In the genomic region with DNA sequence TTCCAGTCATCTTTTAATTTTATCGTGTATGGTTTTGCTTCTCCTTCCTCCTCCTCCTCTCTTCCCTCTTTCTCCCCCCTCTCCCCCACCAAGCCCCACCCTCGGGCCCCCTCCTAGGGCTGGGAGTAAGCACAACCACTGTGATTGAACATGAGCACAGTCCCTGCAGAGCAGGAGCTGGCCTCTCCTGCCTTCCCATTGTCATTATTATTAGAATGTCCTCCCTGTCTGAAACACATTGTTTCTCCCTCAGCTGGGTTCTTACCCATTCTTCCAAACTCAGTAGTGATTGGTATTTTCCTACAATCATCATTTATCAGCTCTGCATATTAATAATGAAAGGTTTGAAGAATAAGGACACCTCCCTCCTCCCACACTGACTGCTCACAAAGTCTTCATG, we compare ENCODE assay signal across 25 mouse cellular contexts. TPM values are rescaled to one million over a fixed set of nuclear protein-coding genes. Genes with fewer than 3 reads are reported as not detected.
A peak's percentile ranks its signal among the peaks of the same experiment; 100 is the strongest.
DNase-seq lines count a peak whose midpoint lies in the region; ATAC-seq and TF ChIP-seq lines count a peak whose summit lies in the region.
"Had no signal": no experiment of that assay in that cellular context is flagged by ENCODE, and none has a peak within 500 bp of the region (broad histone marks: within the 10 kb centered on the region; RNA-seq: fewer than 3 reads in every experiment).

No protein-coding gene starts in this region.

- peak overlapping the region; percentile 66 for H3K27ac ChIP-seq in hindbrain, embryonic 10.5 days
- H3K27ac ChIP-seq in hindbrain, embryonic 14.5 days, result no peak overlapping the region
- H3K27ac ChIP-seq in ES-E14 (ENCODE audit: insufficient read depth, low read depth, low read length, poor library complexity, severe bottlenecking), result peak overlapping the region; percentile 52
- H3K27ac ChIP-seq: embryonic facial prominence, embryonic 12.5 days; embryonic facial prominence, embryonic 15.5 days; gastrocnemius, adult 2 months; hindbrain, embryonic 15.5 days; intestine, embryonic 15.5 days had no signal

- ATAC-seq in hindbrain, embryonic 14.5 days (ENCODE audit: low FRiP score), result no peak
- ATAC-seq in megakaryocyte-erythroid progenitor cell, adult 5-6 weeks (replicated peaks; ENCODE audit: low FRiP score, low TSS enrichment, poor library complexity, severe bottlenecking), result no peak
- ATAC-seq: activated CD4-positive, CD25-positive, alpha-beta regulatory T cell, adult 4 months; forebrain, embryonic 14.5 days; forebrain, postnatal 0 days; intestine, embryonic 15.5 days; Patski had no signal

- no peaks in the 10 kb centered on the region for H3K27me3 ChIP-seq in hindbrain, embryonic 10.5 days (ENCODE audit: insufficient read depth, poor library complexity, severe bottlenecking)
- no peaks in the 10 kb centered on the region for H3K27me3 ChIP-seq in hindbrain, embryonic 14.5 days (ENCODE audit: control insufficient read depth, insufficient read depth, low read length)
- no peaks in the 10 kb centered on the region for H3K27me3 ChIP-seq in E14TG2a.4 (ENCODE audit: insufficient read depth, low read length)
- H3K27me3 ChIP-seq: embryonic facial prominence, embryonic 12.5 days; embryonic facial prominence, embryonic 15.5 days; hindbrain, embryonic 15.5 days; intestine, embryonic 15.5 days had no signal

- H3K4me1 ChIP-seq in hindbrain, embryonic 10.5 days (replicated peaks), result peaks cover 14% of the 10 kb centered on the region
- no peaks in the 10 kb centered on the region for H3K4me1 ChIP-seq in hindbrain, embryonic 14.5 days (replicated peaks; ENCODE audit: control insufficient read depth, insufficient read depth, low read length)
- peaks cover 77% of the 10 kb centered on the region for H3K4me1 ChIP-seq in E14TG2a.4 (replicated peaks; ENCODE audit: low read depth, low read length)
- peaks cover 5 to 28% of the 10 kb centered on the region in 2 experiments; a peak in 3 of 4 replicates for H3K4me1 ChIP-seq in ES-E14 (ENCODE audit: control insufficient read depth in 2 of 2, insufficient read depth in 2 of 2, low read length in 2 of 2, poor library complexity in 1 of 2)
- H3K4me1 ChIP-seq: embryonic facial prominence, embryonic 12.5 days; embryonic facial prominence, embryonic 15.5 days; hindbrain, embryonic 15.5 days; intestine, embryonic 15.5 days had no signal

- no peaks in the 10 kb centered on the region for H3K36me3 ChIP-seq in hindbrain, embryonic 10.5 days
- H3K36me3 ChIP-seq in hindbrain, embryonic 14.5 days (replicated peaks; ENCODE audit: control insufficient read depth, insufficient read depth), result no peaks in the 10 kb centered on the region
- H3K36me3 ChIP-seq in E14TG2a.4 (ENCODE audit: insufficient read depth, low read length) (peaks cover 18% of the 10 kb centered on the region), ES-E14 (ENCODE audit: control insufficient read depth, insufficient read depth, low read length, poor library complexity, severe bottlenecking) (peaks cover 3% of the 10 kb centered on the region; the same call in 1 of the 2 replicates)
- H3K36me3 ChIP-seq: embryonic facial prominence, embryonic 12.5 days; embryonic facial prominence, embryonic 15.5 days; G1E; hindbrain, embryonic 15.5 days; intestine, embryonic 15.5 days had no signal

- H3K9me3 ChIP-seq in hindbrain, embryonic 10.5 days, result no peaks in the 10 kb centered on the region
- H3K9me3 ChIP-seq in hindbrain, embryonic 14.5 days (ENCODE audit: control insufficient read depth, low read length), result no peaks in the 10 kb centered on the region
- H3K9me3 ChIP-seq in E14TG2a.4 (ENCODE audit: low read length) (no peaks in the 10 kb centered on the region), ES-E14 (ENCODE audit: control insufficient read depth, insufficient read depth, low read depth, low read length) (no peaks in the 10 kb centered on the region)
- H3K9me3 ChIP-seq: embryonic facial prominence, embryonic 12.5 days; embryonic facial prominence, embryonic 15.5 days; G1E; hindbrain, embryonic 15.5 days; intestine, embryonic 15.5 days had no signal

- H3K4me3 ChIP-seq in hindbrain, embryonic 10.5 days, result no peak overlapping the region
- H3K4me3 ChIP-seq in hindbrain, embryonic 14.5 days (replicated peaks; ENCODE audit: low read length), result no peak overlapping the region
- H3K4me3 ChIP-seq in E14TG2a.4 (replicated peaks; ENCODE audit: low read length) (peak overlapping the region; percentile 48), ES-E14 (ENCODE audit: insufficient read depth in 1 of 2, low read depth in 1 of 2, low read length in 2 of 2, poor library complexity in 1 of 2, severe bottlenecking in 1 of 2) (peak overlapping the region in 1 of 2 experiments; percentile 26; a peak in 1 of 4 replicates)
- H3K4me3 ChIP-seq: embryonic facial prominence, embryonic 12.5 days; embryonic facial prominence, embryonic 15.5 days; gastrocnemius, adult 2 months; hindbrain, embryonic 15.5 days; intestine, embryonic 15.5 days had no signal

- in situ Hi-C loops in ES-E14 (cut with MboI; ENCODE audit: low sequenced_read_pairs in 2 of 2, unreplicated experiment in 2 of 2), result no loop called here

- no peak for TF ChIP-seq CTCF in E14TG2a.4 (conservative IDR thresholded peaks at IDR 0.05; ENCODE audit: low read length)

- 21% methylated on average over 2 of the region's 2 CpGs for WGBS in hindbrain, embryonic 10.5 days
- 2% methylated on average over 2 of the region's 2 CpGs for WGBS in hindbrain, embryonic 14.5 days

- no peak overlapping the region for H3K4me2 ChIP-seq in hindbrain, embryonic 14.5 days (replicated peaks)
- H3K4me2 ChIP-seq: embryonic facial prominence, embryonic 12.5 days; embryonic facial prominence, embryonic 15.5 days; heart, embryonic 11.5 days; hindbrain, embryonic 15.5 days; intestine, embryonic 15.5 days had no signal

- no peak for DNase-seq in hindbrain, embryonic 10.5 days (ENCODE audit: low spot score)
- no peak for DNase-seq in hindbrain, embryonic 14.5 days (ENCODE audit: low spot score)
- DNase-seq in ES-E14 (ENCODE audit: low read depth, low spot score), result no peak
- no peak for DNase-seq in cerebellum, postnatal 14 days
- DNase-seq: adrenal gland, adult 8-10 months; adrenal gland, postnatal 25 days; cerebellum, adult 11-12 months; cerebellum, adult 8-10 months; cerebellum, postnatal 10 days; forebrain, postnatal 0 days; gastrocnemius, adult 2 months; gastrocnemius, postnatal 14 days; heart, adult 11 months; kidney, adult 11 months had no signal

- no peak overlapping the region for H3K9ac ChIP-seq in hindbrain, embryonic 14.5 days
- H3K9ac ChIP-seq in ES-E14 (ENCODE audit: insufficient read depth, low read depth, low read length, poor library complexity, severe bottlenecking), result no peak overlapping the region
- H3K9ac ChIP-seq: embryonic facial prominence, embryonic 12.5 days; embryonic facial prominence, embryonic 15.5 days; forebrain, postnatal 0 days; hindbrain, embryonic 15.5 days; intestine, embryonic 15.5 days had no signal

TF ChIP-seq in ES-E14, 5 proteins besides CTCF, POLR2A, EP300 and RAD21:
- no peak for TF ChIP-seq CHD2 (IDR thresholded peaks at IDR 0.05; ENCODE audit: low read depth, low read length)
- TF ChIP-seq HCFC1 (IDR thresholded peaks at IDR 0.05; ENCODE audit: borderline replicate concordance, insufficient read depth, low read length), result no peak
- TF ChIP-seq ZNF384 (IDR thresholded peaks at IDR 0.05; ENCODE audit: low read depth, low read length), result no peak
- TF ChIP-seq MAFK (IDR thresholded peaks at IDR 0.05; ENCODE audit: insufficient read depth, low read depth, low read length), result no peak
- no peak for TF ChIP-seq ZC3H11A (IDR thresholded peaks at IDR 0.05; ENCODE audit: borderline replicate concordance, low read depth, low read length)

RNA-seq across cellular contexts. Expression of a gene that starts 9.7 kb away (rescaled TPM):
- 13.8 and 16.3 TPM in 2 replicates for polyA plus RNA-seq in hindbrain, embryonic 10.5 days (2016; fragmentation: Nextera tagmentation; extraction: Ambion mirVana)
- polyA plus RNA-seq in hindbrain, embryonic 14.5 days (2014; fragmentation: Nextera tagmentation; extraction: Ambion mirVana), result 9.7 and 9.8 TPM in 2 replicates
- 14.5 and 17.1 TPM in 2 replicates for total RNA-seq in ES-E14 (2012; rRNA removed)
- 23.4 and 24.3 TPM in 2 replicates for total RNA-seq in megakaryocyte-erythroid progenitor cell, adult 5-6 weeks (2014; fragmentation: Nextera tagmentation)
- 12.1 and 34.6 TPM in 2 replicates for total RNA-seq in megakaryocyte-erythroid progenitor cell, adult 5-6 weeks (2017)
- total RNA-seq: G1E had no signal
- polyA plus RNA-seq: G1E had no signal
